Mouse (Mus musculus): ENCODE measurements around the gene Itih3. TPM values are rescaled to one million over a fixed set of nuclear protein-coding genes. Genes with fewer than 3 reads are reported as not detected.

Itih3 gene
- total and polyA plus RNA-seq, 3 experiments: 0.18 to 2.5 (median 0.97) TPM

DNA sequence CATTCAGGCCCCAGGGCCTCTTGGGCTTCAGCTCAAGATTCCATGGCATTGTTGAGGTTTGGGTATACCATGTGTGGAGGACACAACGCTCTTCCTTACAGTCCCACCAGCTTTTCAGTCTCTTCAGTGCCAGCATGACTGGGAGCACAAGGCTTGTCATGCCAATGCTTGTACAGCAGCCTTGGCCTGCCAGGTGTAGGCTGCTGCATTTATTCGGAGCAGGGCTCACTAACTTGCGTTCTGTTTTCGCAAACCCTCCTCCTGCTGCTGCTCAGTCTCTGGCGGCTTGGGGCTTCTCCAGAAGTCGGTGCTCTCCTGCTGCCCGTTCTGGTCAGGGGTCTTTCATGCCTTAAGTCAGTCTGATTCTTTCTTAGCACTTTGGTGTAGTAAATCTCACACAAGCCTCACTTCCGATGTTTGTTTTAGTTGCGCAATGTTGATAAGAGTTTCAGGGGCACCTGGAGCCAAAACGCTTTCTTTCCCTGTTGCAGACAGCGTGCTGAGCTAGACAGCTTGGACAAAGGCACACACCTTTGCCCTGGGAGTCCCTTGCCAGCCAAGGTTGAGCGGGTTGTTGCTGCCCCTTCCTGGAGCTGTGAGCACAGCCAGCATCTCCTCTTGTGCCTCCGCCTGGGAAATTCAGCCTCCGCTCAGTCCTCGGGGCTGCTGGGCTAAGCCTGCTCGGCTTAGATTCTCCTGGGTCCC is 62.0 kb downstream of the Itih3 start:
- DNase-seq: no peak

Other genes with a start within 250 kb of the Itih3 start
- gene Sfmbt1, start 208.9 kb downstream of the Itih3 start, total RNA-seq (2021): 10 to 100 TPM; 20.9 to 27.0 TPM
- 0.66 and 0.81 TPM in 2 replicates for gene Sfmbt1, start 208.9 kb downstream of the Itih3 start, polyA plus RNA-seq (2012; rRNA removed)
- 10 to 100 TPM; 16.0 to 24.6 TPM for gene Tmem110, start 98.2 kb downstream of the Itih3 start, total RNA-seq (2021)
- 21.6 and 22.1 TPM in 2 replicates for gene Tmem110, start 98.2 kb downstream of the Itih3 start, polyA plus RNA-seq (2012; rRNA removed)
- 1 to 10 TPM; 1.8 to 5.3 TPM for gene Mustn1, start 44.6 kb downstream of the Itih3 start, total RNA-seq (2021)
- gene Mustn1, start 44.6 kb downstream of the Itih3 start, polyA plus RNA-seq (2012; rRNA removed): 3.6 and 3.8 TPM in 2 replicates
- 10 to 100 TPM in 1 of 2 experiments, 1 to 10 TPM in 1; 6.2 to 12.7 TPM for gene Itih4, start 37.3 kb downstream of the Itih3 start, total RNA-seq (2021)
- gene Itih4, start 37.3 kb downstream of the Itih3 start, polyA plus RNA-seq (2012; rRNA removed): 0.64 and 0.88 TPM in 2 replicates
- 1 to 10 TPM in 1 of 2 experiments, not detected in 1; 2.2 TPM for gene Itih1, start 19.5 kb upstream of the Itih3 start, total RNA-seq (2021)
- 0.37 TPM in 1 of 2 replicates, not detected in the other for gene Itih1, start 19.5 kb upstream of the Itih3 start, polyA plus RNA-seq (2012; rRNA removed)
- 10 to 100 TPM; 10.2 to 13.3 TPM for gene Nek4, start 27.6 kb upstream of the Itih3 start, total RNA-seq (2021)
- 5.2 and 5.5 TPM in 2 replicates for gene Nek4, start 27.6 kb upstream of the Itih3 start, polyA plus RNA-seq (2012; rRNA removed)
- gene Glt8d1, start 77.6 kb upstream of the Itih3 start, total RNA-seq (2021): 10 to 100 TPM; 40.9 to 50.7 TPM
- 17.7 and 23.3 TPM in 2 replicates for gene Glt8d1, start 77.6 kb upstream of the Itih3 start, polyA plus RNA-seq (2012; rRNA removed)
- 100 to 1,000 TPM; 234 to 254 TPM for gene Spcs1, start 77.9 kb upstream of the Itih3 start, total RNA-seq (2021)
- gene Spcs1, start 77.9 kb upstream of the Itih3 start, polyA plus RNA-seq (2012; rRNA removed): 60.5 and 69.4 TPM in 2 replicates
- 10 to 100 TPM; 45.7 to 48.9 TPM for gene Pbrm1, start 95.4 kb upstream of the Itih3 start, total RNA-seq (2021)
- 9.3 and 9.7 TPM in 2 replicates for gene Pbrm1, start 95.4 kb upstream of the Itih3 start, polyA plus RNA-seq (2012; rRNA removed)
- 100 to 1,000 TPM in 1 of 2 experiments, 10 to 100 TPM in 1; 54.3 to 140 TPM for gene Gnl3, start 95.4 kb upstream of the Itih3 start, total RNA-seq (2021)
- gene Gnl3, start 95.4 kb upstream of the Itih3 start, polyA plus RNA-seq (2012; rRNA removed): 5.8 and 8.3 TPM in 2 replicates
- 10 to 100 TPM; 71.2 to 84.4 TPM for gene Smim4, start 205.2 kb upstream of the Itih3 start, total RNA-seq (2021)
- gene Smim4, start 205.2 kb upstream of the Itih3 start, polyA plus RNA-seq (2012; rRNA removed): 133 TPM in 2 replicates
- 10 to 100 TPM; 22.5 to 33.3 TPM for gene Nt5dc2, start 207.3 kb upstream of the Itih3 start, total RNA-seq (2021)
- gene Nt5dc2, start 207.3 kb upstream of the Itih3 start, polyA plus RNA-seq (2012; rRNA removed): 107 and 124 TPM in 2 replicates
- gene Stab1, start 244.9 kb upstream of the Itih3 start, total RNA-seq (2021): 10 to 100 TPM; 55.8 to 67.6 TPM
- gene Stab1, start 244.9 kb upstream of the Itih3 start, polyA plus RNA-seq (2012; rRNA removed): 80.5 and 82.1 TPM in 2 replicates